Mouse (Mus musculus) myocyte (in vitro differentiated cells): ENCODE data around the gene Trim23.

Experiments
- CEBPB ChIP-seq: IDR thresholded peaks from 2 replicates; pipeline ENCODE4 v1.6.1; 2011; ENCODE audit warnings: mild to moderate bottlenecking, moderate library complexity; ENCODE audit not compliant: poor library complexity, insufficient read depth, severe bottlenecking
- E2F4 ChIP-seq: IDR thresholded peaks from one replicate; pipeline ENCODE4 v1.6.1; 2011; ENCODE audit warnings: mild to moderate bottlenecking, control low read depth, moderate library complexity; ENCODE audit not compliant: insufficient read depth
- MAX ChIP-seq: IDR thresholded peaks from one replicate; pipeline ENCODE4 v1.6.1; 2011; ENCODE audit warnings: low read depth, mild to moderate bottlenecking, control low read depth
- MYOD1 ChIP-seq, 3 experiments: IDR thresholded peaks; one replicate each; pipeline ENCODE4 v1.6.1; 2011; ENCODE audit warnings: control low read depth in 2 of 3, low read depth in 2 of 3, mild to moderate bottlenecking in 2 of 3, moderate library complexity in 1 of 3; ENCODE audit not compliant: insufficient read length in 2 of 3, control insufficient read depth in 1 of 3
- POLR2A ChIP-seq: IDR thresholded peaks from one replicate; pipeline ENCODE4 v1.6.1; 2011; ENCODE audit warnings: low read depth, mild to moderate bottlenecking, control low read depth, moderate library complexity; ENCODE audit not compliant: insufficient read length
- POLR2AphosphoS2 ChIP-seq: IDR thresholded peaks from one replicate; pipeline ENCODE4 v1.6.1; 2011; ENCODE audit warnings: low read depth, control low read depth; ENCODE audit not compliant: insufficient read length
- REST ChIP-seq: IDR thresholded peaks from one replicate; pipeline ENCODE4 v1.6.1; 2011; ENCODE audit warnings: mild to moderate bottlenecking, control low read depth, moderate library complexity; ENCODE audit not compliant: insufficient read depth, insufficient read length
- SRF ChIP-seq: IDR thresholded peaks from one replicate; pipeline ENCODE4 v1.6.1; 2011; ENCODE audit warnings: low read depth; ENCODE audit not compliant: control insufficient read depth, insufficient read length
- TCF12 ChIP-seq: IDR thresholded peaks from one replicate; pipeline ENCODE4 v1.6.1; 2011; ENCODE audit warnings: mild to moderate bottlenecking, control low read depth; ENCODE audit not compliant: poor library complexity, insufficient read depth, severe bottlenecking
- USF1 ChIP-seq: IDR thresholded peaks from one replicate; pipeline ENCODE4 v1.6.1; 2011; ENCODE audit warnings: low read depth, mild to moderate bottlenecking, control low read depth, moderate library complexity

DNA sequence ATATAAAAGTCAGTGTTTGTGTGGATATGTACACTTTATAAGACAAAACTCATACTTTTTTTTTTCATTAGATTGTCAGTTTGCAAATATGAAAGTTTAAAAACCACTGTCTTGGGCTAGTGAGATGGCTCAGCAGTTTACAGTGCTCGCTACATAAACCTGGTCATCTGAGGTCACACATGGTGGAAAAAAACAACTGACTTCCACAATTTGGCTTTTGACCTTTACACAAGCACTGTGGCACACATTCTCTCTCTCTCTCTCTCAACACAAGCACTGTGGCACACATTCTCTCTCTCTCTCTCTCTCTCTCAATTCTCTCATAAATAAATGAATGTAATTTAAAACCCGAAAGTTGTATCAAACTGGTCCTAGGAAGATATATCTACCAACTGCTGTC is 46.0 kb upstream of the Trim23 start:
- TF ChIP-seq USF1 (no peak), E2F4 (no peak), POLR2A (no peak), TCF12 (no peak), MAX (no peak), POLR2AphosphoS2 (no peak), MYOD1 (IDR thresholded peaks at IDR 0.05; ENCODE audit: control insufficient read depth in 1 of 3, insufficient read length in 2 of 3, low read depth in 2 of 3) (no peak), CEBPB (no peak), REST (no peak), SRF (no peak)
